Mouse (Mus musculus): ENCODE measurements around the gene Syngr1. TPM values are rescaled to one million over a fixed set of nuclear protein-coding genes. Genes with fewer than 3 reads are reported as not detected.

The Syngr1 gene
- polyA plus RNA-seq, 1 experiment from 2014 or later: 15.8 TPM

DNA sequence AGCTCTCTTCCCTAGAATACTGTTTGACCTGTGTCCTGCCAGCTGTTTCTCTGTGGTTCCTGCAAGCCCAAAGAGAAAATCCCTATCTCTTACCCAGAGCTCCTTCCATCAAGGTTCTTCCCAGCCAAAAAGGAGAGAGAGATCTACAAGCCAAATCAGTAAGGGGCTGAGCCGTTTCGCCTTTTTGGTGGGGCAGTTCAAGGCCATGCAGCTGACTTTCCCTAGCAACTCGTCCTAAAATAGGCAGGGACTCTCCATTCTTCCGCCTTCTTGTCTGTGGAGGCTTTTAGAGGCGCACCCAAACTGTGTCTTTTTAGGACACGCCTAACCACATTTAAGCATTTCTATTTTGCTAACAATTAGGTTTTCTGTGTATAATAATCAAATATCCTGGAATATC is 52.6 kb downstream of the Syngr1 start:
- no peak overlapping the region for H3K4me2 ChIP-seq (replicated peaks)
- ATAC-seq (ENCODE audit: low FRiP score, low read depth): no peak
- H3K9me3 ChIP-seq: no peaks in the 10 kb centered on the region
- H3K27ac ChIP-seq: no peak overlapping the region
- H3K9ac ChIP-seq: no peak overlapping the region
- H3K4me1 ChIP-seq: no peaks in the 10 kb centered on the region
- WGBS: 91% methylated on average over 6 of the region's 6 CpGs
- H3K27me3 ChIP-seq (replicated peaks): no peaks in the 10 kb centered on the region
- H3K36me3 ChIP-seq: peaks cover 36% of the 10 kb centered on the region
- H3K4me3 ChIP-seq: no peak overlapping the region

DNA sequence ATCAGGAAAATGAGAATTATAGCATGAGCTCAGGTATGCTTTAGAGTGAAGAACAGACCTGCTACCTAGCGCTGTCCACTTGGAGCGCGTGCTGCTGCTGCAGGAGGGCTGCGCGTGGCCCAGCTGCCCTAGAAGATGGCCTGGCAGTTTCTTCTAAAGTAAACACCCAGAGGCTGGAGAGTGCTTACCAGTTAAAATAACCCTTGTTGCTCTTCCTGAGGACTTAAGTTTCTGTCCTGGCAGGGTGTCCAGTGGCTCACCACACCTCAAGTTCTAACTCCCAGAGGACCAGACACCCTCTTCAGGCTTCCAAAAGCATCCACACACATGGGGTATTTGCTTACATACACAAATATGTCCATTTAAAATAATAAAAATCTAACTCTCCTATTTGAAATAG is 54.3 kb downstream of the Syngr1 start:
- Histone ChIP-seq H3K4me1 (no peaks in the 10 kb centered on the region), H3K36me3 (peaks cover 45% of the 10 kb centered on the region), H3K4me3 (no peak overlapping the region), H3K27ac (no peak overlapping the region), H3K9me3 (no peaks in the 10 kb centered on the region), H3K27me3 (replicated peaks) (no peaks in the 10 kb centered on the region), H3K4me2 (replicated peaks) (no peak overlapping the region), H3K9ac (no peak overlapping the region)
- WGBS: 89% methylated on average over 5 of the region's 5 CpGs
- no peak for ATAC-seq (ENCODE audit: low FRiP score, low read depth)

DNA sequence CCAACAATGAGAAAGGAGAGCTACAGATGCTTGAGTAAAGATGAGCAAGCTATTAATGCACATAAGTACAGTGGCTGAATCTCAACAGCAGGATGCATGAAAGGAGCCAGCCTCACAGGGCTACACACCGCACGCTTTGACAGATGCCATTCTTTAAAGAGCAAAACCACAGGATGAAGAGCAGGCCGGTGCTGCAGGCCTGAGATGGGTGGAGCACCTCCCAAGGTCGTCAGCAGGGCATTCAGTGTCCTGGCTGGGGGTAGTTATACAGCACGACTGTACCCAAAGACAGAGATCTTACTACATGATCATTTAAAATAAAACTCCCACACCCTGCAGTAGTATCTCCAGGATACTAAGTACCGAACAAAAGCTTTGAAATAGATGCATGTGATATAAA is 55.0 kb downstream of the Syngr1 start:
- Histone ChIP-seq H3K4me3 (no peak overlapping the region), H3K27ac (no peak overlapping the region), H3K9me3 (no peaks in the 10 kb centered on the region), H3K9ac (no peak overlapping the region), H3K27me3 (replicated peaks) (no peaks in the 10 kb centered on the region), H3K4me2 (replicated peaks) (no peak overlapping the region), H3K4me1 (no peaks in the 10 kb centered on the region), H3K36me3 (peaks cover 46% of the 10 kb centered on the region)
- WGBS: 59% methylated on average over 6 of the region's 6 CpGs
- ATAC-seq (ENCODE audit: low FRiP score, low read depth): no peak

DNA sequence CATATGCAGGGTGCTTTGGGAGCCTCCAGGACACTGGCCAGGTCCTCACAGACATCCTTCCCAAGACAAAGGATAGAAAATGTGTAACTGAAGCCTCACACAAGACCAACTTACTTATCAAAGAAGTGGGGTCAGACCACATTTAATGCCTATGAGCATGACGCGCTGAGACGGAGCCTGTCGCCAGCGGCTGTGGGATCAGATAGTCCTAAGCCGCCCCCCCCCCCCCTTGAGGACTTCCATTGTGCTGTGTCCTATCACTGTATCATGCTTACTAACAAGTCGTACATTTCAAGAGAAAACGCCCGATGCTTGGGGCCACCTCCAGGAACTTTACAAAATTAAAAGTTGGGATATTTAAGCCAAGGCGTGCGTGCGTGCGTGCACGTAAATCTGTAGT is 56.0 kb downstream of the Syngr1 start:
- Histone ChIP-seq H3K4me3 (no peak overlapping the region), H3K9ac (no peak overlapping the region), H3K4me2 (replicated peaks) (no peak overlapping the region), H3K27ac (no peak overlapping the region), H3K27me3 (replicated peaks) (no peaks in the 10 kb centered on the region), H3K4me1 (no peaks in the 10 kb centered on the region), H3K9me3 (no peaks in the 10 kb centered on the region), H3K36me3 (peaks cover 43% of the 10 kb centered on the region)
- no peak for ATAC-seq (ENCODE audit: low FRiP score, low read depth)
- 92% methylated on average over 14 of the region's 14 CpGs for whole genome bisulfite sequencing

DNA sequence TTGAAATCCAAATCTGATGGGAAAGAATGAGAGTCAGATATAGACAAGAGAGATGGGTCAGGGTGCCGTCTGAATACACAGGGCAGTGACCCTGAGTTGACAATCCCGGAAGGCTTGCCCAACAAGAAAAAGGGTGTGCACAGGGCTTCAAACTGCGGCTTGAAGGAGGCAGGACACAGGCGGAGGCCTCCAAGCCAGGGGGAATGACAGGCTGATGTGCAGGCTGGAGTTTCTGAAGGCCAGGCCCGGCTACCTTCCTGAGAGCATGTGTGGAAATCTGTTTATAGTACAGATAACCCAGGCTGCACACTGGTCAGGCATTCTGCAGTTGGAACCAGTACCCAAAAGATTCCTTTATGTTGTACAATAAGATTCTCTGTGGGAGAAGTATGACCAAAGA is 56.4 kb downstream of the Syngr1 start:
- no peak overlapping the region for H3K9ac ChIP-seq
- no peak overlapping the region for H3K4me3 ChIP-seq
- no peaks in the 10 kb centered on the region for H3K27me3 ChIP-seq (replicated peaks)
- no peak overlapping the region for H3K4me2 ChIP-seq (replicated peaks)
- no peak overlapping the region for H3K27ac ChIP-seq
- H3K36me3 ChIP-seq: peaks cover 44% of the 10 kb centered on the region
- no peaks in the 10 kb centered on the region for H3K4me1 ChIP-seq
- 81% methylated on average over 5 of the region's 5 CpGs for WGBS
- no peak for ATAC-seq (ENCODE audit: low FRiP score, low read depth)
- H3K9me3 ChIP-seq: no peaks in the 10 kb centered on the region

DNA sequence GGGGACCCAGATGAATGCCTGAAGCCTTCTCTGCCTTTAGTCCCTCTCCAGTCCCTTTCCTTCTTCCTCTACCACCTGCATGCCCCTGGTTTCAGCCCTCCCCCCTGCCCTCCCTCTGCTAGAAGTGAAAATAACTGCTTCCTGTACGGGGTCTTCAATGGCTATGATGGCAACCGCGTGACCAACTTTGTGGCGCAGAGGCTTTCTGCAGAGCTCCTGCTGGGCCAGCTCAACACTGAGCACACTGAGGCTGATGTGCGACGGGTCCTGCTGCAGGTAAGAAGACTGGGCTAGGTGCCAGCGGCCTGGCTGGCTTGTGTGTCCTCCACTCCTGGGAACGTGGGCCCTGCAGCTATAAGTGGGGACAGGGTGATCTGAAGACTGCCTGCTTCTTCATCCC is 57.4 kb downstream of the Syngr1 start:
- H3K4me1 ChIP-seq: no peaks in the 10 kb centered on the region
- H3K27ac ChIP-seq: no peak overlapping the region
- H3K4me3 ChIP-seq: no peak overlapping the region
- peaks cover 51% of the 10 kb centered on the region for H3K36me3 ChIP-seq
- no peaks in the 10 kb centered on the region for H3K27me3 ChIP-seq (replicated peaks)
- no peaks in the 10 kb centered on the region for H3K9me3 ChIP-seq
- no peak for ATAC-seq (ENCODE audit: low FRiP score, low read depth)
- no peak overlapping the region for H3K4me2 ChIP-seq (replicated peaks)
- H3K9ac ChIP-seq: no peak overlapping the region
- WGBS: 84% methylated on average over 8 of the region's 8 CpGs

DNA sequence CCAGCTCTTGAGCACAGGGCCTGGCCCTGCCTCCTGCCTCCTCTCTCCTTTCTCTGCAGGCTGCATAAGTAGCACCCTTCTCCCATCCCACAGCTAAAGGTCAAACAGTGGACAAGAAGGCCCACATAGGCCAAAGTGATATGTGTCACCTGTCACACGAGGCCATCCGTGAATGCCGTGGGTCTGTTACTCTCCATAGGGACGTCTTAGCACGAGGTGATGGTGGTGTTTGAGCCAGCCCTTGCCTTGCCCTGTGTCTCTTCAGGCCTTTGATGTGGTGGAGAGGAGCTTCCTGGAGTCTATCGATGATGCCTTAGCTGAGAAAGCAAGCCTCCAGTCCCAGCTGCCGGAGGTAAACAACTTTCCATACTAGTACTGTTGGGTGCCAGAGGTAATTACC is 58.4 kb downstream of the Syngr1 start:
- H3K9me3 ChIP-seq: no peaks in the 10 kb centered on the region
- ATAC-seq (ENCODE audit: low FRiP score, low read depth): no peak
- H3K4me2 ChIP-seq (replicated peaks): no peak overlapping the region
- WGBS: 92% methylated on average over 7 of the region's 7 CpGs
- no peak overlapping the region for H3K27ac ChIP-seq
- H3K4me3 ChIP-seq: no peak overlapping the region
- peaks cover 57% of the 10 kb centered on the region for H3K36me3 ChIP-seq
- no peaks in the 10 kb centered on the region for H3K27me3 ChIP-seq (replicated peaks)
- no peaks in the 10 kb centered on the region for H3K4me1 ChIP-seq
- H3K9ac ChIP-seq: no peak overlapping the region

DNA sequence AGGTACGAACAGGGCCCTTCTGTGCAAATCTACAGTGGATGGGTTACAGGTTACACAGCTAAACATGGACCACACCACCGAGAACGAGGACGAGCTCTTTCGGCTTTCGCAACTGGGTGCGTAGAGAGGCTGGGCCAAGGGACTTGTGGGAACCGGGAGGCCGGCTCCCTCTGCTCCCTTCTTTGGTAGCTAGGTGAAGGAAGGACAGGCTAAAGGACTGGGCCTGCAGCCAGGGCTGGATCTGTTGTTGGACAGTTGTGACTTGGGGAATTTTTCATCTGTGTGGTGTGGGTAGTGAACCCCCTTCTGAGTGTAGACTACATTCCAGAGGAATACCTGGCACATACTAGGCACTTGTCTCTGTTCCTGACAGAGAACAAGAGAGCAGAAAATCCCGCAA is 61.5 kb downstream of the Syngr1 start:
- 95% methylated on average over 10 of the region's 10 CpGs for WGBS
- no peaks in the 10 kb centered on the region for H3K27me3 ChIP-seq (replicated peaks)
- H3K4me1 ChIP-seq: no peaks in the 10 kb centered on the region
- no peak for ATAC-seq (ENCODE audit: low FRiP score, low read depth)
- H3K4me2 ChIP-seq (replicated peaks): no peak overlapping the region
- H3K9ac ChIP-seq: no peak overlapping the region
- peaks cover 84% of the 10 kb centered on the region for H3K36me3 ChIP-seq
- no peaks in the 10 kb centered on the region for H3K9me3 ChIP-seq
- no peak overlapping the region for H3K27ac ChIP-seq
- H3K4me3 ChIP-seq: no peak overlapping the region

DNA sequence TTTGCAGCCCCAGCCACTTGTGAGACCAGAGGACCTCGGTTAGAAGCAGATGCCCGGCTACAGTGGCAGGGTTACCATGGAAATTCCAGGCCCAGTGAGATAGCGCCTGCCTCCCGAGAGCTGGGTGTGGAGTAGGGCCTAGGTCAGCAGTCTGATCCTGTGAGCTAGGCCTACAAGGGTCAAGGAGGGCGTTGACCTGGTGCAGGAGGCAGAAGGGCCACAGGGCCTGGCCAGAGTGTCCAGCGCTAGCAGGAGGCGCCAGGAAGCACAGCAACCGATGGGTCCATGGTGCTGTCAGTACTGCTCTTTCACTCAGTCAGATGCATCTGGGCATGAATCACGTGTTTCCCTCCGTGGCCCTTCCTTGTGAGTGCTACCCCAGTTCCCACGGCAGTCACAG is 62.6 kb downstream of the Syngr1 start:
- peaks cover 91% of the 10 kb centered on the region for H3K36me3 ChIP-seq
- 83% methylated on average over 11 of the region's 11 CpGs for WGBS
- no peaks in the 10 kb centered on the region for H3K4me1 ChIP-seq

DNA sequence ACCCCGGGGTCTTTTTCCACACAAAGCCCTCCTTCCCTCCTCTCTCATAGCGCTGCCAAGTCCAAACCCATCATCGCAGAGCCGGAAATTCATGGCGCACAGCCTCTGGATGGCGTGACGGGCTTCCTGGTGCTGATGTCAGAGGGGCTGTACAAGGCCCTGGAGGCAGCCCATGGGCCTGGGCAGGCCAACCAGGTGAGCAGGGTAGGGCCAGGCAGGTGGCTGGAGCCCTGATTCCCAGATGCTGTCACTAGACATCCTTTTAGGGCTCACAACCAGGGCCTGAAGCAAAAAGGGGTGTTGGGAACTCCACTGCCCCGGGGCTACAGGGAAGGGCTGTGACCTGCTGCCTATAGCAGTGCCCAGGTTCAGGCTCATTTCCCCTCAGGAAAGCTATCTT is 64.6 kb downstream of the Syngr1 start:
- Histone ChIP-seq H3K4me2 (replicated peaks) (no peak overlapping the region), H3K27ac (no peak overlapping the region), H3K27me3 (replicated peaks) (no peaks in the 10 kb centered on the region), H3K36me3 (peaks cover 91% of the 10 kb centered on the region), H3K9ac (no peak overlapping the region), H3K4me3 (no peak overlapping the region), H3K4me1 (peaks cover 6% of the 10 kb centered on the region; the same call in 1 of the 2 replicates), H3K9me3 (no peaks in the 10 kb centered on the region)
- WGBS: 94% methylated on average over 8 of the region's 8 CpGs
- no peak for ATAC-seq (ENCODE audit: low FRiP score, low read depth)

More for the DNA sequence above, 62.6 kb downstream of the Syngr1 start:
- Histone ChIP-seq H3K9ac (no peak overlapping the region), H3K27me3 (replicated peaks) (no peaks in the 10 kb centered on the region), H3K9me3 (no peaks in the 10 kb centered on the region), H3K27ac (no peak overlapping the region), H3K4me3 (no peak overlapping the region), H3K4me2 (replicated peaks) (no peak overlapping the region)
- no peak for ATAC-seq (ENCODE audit: low FRiP score, low read depth)

DNA sequence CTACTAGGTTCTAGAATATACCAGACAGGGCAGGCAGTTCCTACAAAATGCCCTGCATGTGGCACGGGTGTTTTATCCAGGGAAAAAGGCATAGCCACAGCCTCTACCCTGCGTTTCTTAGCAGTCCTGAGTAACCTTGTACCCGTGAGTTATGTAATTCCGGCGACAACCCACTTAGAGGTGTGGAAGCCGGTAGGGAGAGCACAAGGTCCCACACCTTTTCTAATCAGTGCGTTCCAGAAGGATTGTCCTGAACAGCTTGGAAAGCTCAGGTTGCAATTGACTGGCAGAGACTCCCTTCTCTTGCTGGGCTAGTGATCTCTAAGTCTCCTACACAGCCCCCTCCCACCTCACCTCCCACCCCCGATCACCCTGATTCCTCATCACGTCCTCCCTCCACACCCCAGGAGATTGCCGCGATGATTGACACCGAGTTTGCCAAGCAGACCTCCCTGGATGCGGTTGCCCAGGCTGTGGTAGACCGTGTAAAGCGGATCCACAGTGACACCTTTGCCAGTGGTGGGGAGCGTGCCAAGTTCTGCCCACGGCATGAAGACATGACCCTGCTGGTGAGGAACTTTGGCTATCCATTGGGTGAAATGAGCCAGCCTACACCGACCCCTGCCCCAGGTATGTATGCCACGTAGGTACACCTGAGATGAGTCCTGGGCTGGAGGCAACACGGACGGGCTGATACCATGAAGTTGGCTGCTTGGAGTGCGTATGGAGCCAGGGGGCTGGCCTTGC is 66.2 kb downstream of the Syngr1 start:
- Histone ChIP-seq H3K4me3 (no peak overlapping the region), H3K27me3 (replicated peaks) (no peaks in the 10 kb centered on the region), H3K4me1 (peaks cover 6% of the 10 kb centered on the region; the same call in 1 of the 2 replicates), H3K9ac (no peak overlapping the region), H3K27ac (no peak overlapping the region), H3K36me3 (peaks cover 95% of the 10 kb centered on the region), H3K4me2 (replicated peaks) (no peak overlapping the region), H3K9me3 (no peaks in the 10 kb centered on the region)
- ATAC-seq (ENCODE audit: low FRiP score, low read depth): no peak
- WGBS: 96% methylated on average over 22 of the region's 22 CpGs

DNA sequence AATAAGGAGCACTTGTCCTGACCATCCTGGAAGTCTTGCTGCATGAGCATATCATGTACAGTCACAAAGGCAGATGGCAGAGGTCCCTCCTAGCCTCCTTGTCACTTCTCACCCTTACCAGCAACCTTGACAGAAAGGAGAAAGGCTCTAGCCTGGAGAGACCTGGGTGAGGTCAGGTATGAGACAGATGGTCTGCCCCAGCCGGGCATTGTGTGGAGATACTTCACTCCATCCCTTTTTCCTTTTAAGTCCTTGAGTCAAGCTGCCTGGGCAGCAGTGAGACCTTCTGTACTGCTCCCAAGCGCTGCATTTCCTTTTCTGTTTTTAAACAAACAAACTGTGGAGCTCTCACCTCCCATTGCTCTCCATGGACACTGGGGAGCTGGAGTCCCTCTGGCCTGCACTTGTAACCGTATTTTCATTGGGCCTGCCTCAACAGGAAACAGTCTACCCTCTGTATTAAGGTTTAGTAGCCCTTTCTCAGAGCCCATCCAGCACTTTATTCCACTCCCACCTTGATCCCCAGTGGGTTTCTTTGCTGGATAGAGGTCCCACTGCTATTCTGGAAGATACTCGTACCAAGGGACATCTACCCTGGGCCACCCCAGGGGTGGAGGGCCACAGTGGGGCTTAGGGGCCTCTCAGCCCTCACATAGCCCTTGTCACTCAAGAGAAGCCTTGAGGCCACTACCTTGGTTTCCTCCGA is 67.0 kb downstream of the Syngr1 start:
- no peak overlapping the region for H3K4me3 ChIP-seq
- no peaks in the 10 kb centered on the region for H3K9me3 ChIP-seq
- ATAC-seq (ENCODE audit: low FRiP score, low read depth): no peak
- peaks cover 87% of the 10 kb centered on the region for H3K36me3 ChIP-seq
- H3K9ac ChIP-seq: no peak overlapping the region
- H3K27me3 ChIP-seq (replicated peaks): no peaks in the 10 kb centered on the region
- no peak overlapping the region for H3K27ac ChIP-seq
- 71% methylated on average over 5 of the region's 5 CpGs for WGBS
- no peak overlapping the region for H3K4me2 ChIP-seq (replicated peaks)
- H3K4me1 ChIP-seq: peaks cover 6% of the 10 kb centered on the region; the same call in 1 of the 2 replicates

DNA sequence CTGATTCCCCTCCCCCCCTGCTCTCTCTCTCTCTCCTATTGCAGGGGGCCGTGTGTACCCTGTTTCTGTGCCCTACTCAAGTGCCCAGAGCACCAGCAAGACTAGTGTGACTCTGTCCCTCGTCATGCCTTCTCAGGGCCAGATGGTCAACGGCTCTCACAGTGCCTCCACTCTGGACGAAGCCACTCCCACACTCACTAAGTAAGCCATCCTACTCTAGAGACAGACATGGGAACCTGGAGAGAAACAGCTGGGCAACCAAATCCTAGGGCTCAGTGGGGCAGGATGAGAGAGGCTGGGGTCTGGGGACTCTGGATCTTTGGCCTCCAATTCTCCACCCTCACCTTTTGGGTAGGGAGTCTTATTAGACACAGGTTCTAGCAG is 67.6 kb downstream of the Syngr1 start:
- no peak overlapping the region for H3K4me3 ChIP-seq
- no peaks in the 10 kb centered on the region for H3K27me3 ChIP-seq (replicated peaks)
- peaks cover 84% of the 10 kb centered on the region for H3K36me3 ChIP-seq
- H3K9ac ChIP-seq: no peak overlapping the region
- H3K4me2 ChIP-seq (replicated peaks): no peak overlapping the region
- H3K9me3 ChIP-seq: no peaks in the 10 kb centered on the region
- H3K27ac ChIP-seq: no peak overlapping the region
- no peak for ATAC-seq (ENCODE audit: low FRiP score, low read depth)
- 55% methylated on average over 4 of the region's 4 CpGs for WGBS
- H3K4me1 ChIP-seq: peaks cover 6% of the 10 kb centered on the region; the same call in 1 of the 2 replicates
